Mouse (Mus musculus) liver, embryonic 14.5 days (tissue): ENCODE results near the gene Mtap. TPM values are rescaled to one million over a fixed set of nuclear protein-coding genes. Genes with fewer than 3 reads are reported as not detected.

Source experiments
- ATAC-seq: fragments of 200-750 bp; cut with Nextera tagmentation; 2 replicates; pipeline ENCODE4 v1.8.0; 2017; ENCODE audit warnings: moderate number of reproducible peaks, mild to moderate bottlenecking, moderate library complexity; ENCODE audit not compliant: insufficient read depth
- DNase-seq, 3 experiments: peaks; one replicate each; pipeline ENCODE4 v3.0.0-alpha.2; 2012 to 2013; ENCODE audit warnings: low read depth in 3 of 3, low spot score in 3 of 3
- H3K27ac ChIP-seq: fragments of 300-500 bp; sonication (generic); 2 replicates; pipeline ENCODE4 v1.5.1; 2014; ENCODE audit warnings: moderate library complexity, mild to moderate bottlenecking, control low read depth, inconsistent platforms
- H3K27me3 ChIP-seq: fragments of 300-500 bp; sonication (generic); 2 replicates; pipeline ENCODE4 v1.6.1; 2014; ENCODE audit warnings: mild to moderate bottlenecking, low read length, moderate library complexity; ENCODE audit not compliant: control insufficient read depth, insufficient read depth
- H3K36me3 ChIP-seq: fragments of 300-500 bp; sonication (generic); replicated peaks from 2 replicates; pipeline ENCODE4 v1.6.1; 2014; ENCODE audit warnings: low read depth; ENCODE audit not compliant: control insufficient read depth, insufficient read depth
- H3K4me1 ChIP-seq, 2 experiments: fragments of 200-500 bp in 1 of 2; fragments of 300-500 bp in 1 of 2; sonication (generic) in 1 of 2; replicated peaks; 2 replicates each; pipeline ENCODE4 v1.6.1; 2012 to 2014; ENCODE audit warnings: antibody characterized with exemption in 1 of 2, inconsistent platforms in 1 of 2, low read length in 1 of 2; ENCODE audit not compliant: control insufficient read depth in 2 of 2, insufficient read depth in 2 of 2
- H3K4me2 ChIP-seq: fragments of 300-500 bp; sonication (generic); 2 replicates; pipeline ENCODE4 v1.6.1; 2014; ENCODE audit warnings: low read depth, mild to moderate bottlenecking, control low read depth, moderate library complexity
- H3K4me3 ChIP-seq, 2 experiments: fragments of 200-500 bp in 1 of 2; fragments of 300-500 bp in 1 of 2; sonication (generic) in 1 of 2; 2 replicates each; pipeline ENCODE4 v1.5.1; 2012 to 2014; ENCODE audit warnings: low read depth in 2 of 2, low read length in 2 of 2, mild to moderate bottlenecking in 2 of 2, control low read depth in 1 of 2, inconsistent platforms in 1 of 2, moderate library complexity in 1 of 2; ENCODE audit not compliant: insufficient read depth in 1 of 2
- H3K9ac ChIP-seq: fragments of 300-500 bp; sonication (generic); replicated peaks from 2 replicates; pipeline ENCODE4 v1.6.1; 2014; ENCODE audit warnings: mild to moderate bottlenecking, control low read depth, moderate library complexity
- H3K9me3 ChIP-seq: fragments of 300-500 bp; sonication (generic); 2 replicates; pipeline ENCODE4 v1.6.1; 2016; ENCODE audit warnings: low read length, mixed read lengths; ENCODE audit not compliant: control insufficient read depth
- CTCF ChIP-seq: IDR thresholded peaks from 2 replicates; pipeline ENCODE4 v1.5.1; 2016; ENCODE audit warnings: antibody characterized with exemption, low read depth, control low read depth
- EP300 ChIP-seq: IDR thresholded peaks from 2 replicates; pipeline ENCODE4 v1.6.1; 2016; ENCODE audit warnings: antibody characterized with exemption, low read depth
- WGBS: fragments of 180-500 bp; shearing (Covaris S2); extraction: QIAGEN DNeasy Blood & Tissue Kit; methylation state at CpG from one replicate; pipeline ENCODE4 v1.1.7; 2014; ENCODE audit not compliant: insufficient replicate concordance; 5-methylcytosine and 5-hydroxymethylcytosine counted together
- polyA plus RNA-seq, 2 experiments: library from polyadenylated mRNA; depleted of rRNA in 1 of 2; stranded (reverse) in 1 of 2; unstranded in 1 of 2; fragments of >200 nt; fragmentation: Nextera tagmentation in 1 of 2; extraction: Ambion mirVana in 1 of 2; gene quantifications; 2 replicates each; pipeline versions ENCODE4 v1.2.1 to v1.2.3; 2012 to 2014

Mtap gene
- polyA plus RNA-seq, 2 experiments = 9.8 to 20.4 TPM

GRCm38 (mm10) chr4:89112168-89112710 lies 24.7 kb upstream of the Mtap start:
- H3K27me3 ChIP-seq = no peaks in the 10 kb centered on the region
- H3K36me3 ChIP-seq = no peaks in the 10 kb centered on the region
- no peak for TF ChIP-seq EP300
- no peak for TF ChIP-seq CTCF
- DNase-seq (no peak), ATAC-seq (no peak)
- H3K9me3 ChIP-seq = no peaks in the 10 kb centered on the region
- H3K4me1 ChIP-seq = peaks cover 0 to 6% of the 10 kb centered on the region in 2 experiments; a peak in 2 of 4 replicates
- H3K4me2 ChIP-seq = no peak overlapping the region
- WGBS = 50% methylated on average over 11 of the region's 11 CpGs
- H3K4me3 ChIP-seq = no peak overlapping the region
- no peak overlapping the region for H3K9ac ChIP-seq
- H3K27ac ChIP-seq = no peak overlapping the region

- Histone ChIP-seq H3K4me3 (no peak overlapping the region), H3K36me3 (no peaks in the 10 kb centered on the region), H3K9me3 (no peaks in the 10 kb centered on the region), H3K4me2 (no peak overlapping the region), H3K27ac (no peak overlapping the region), H3K9ac (no peak overlapping the region), H3K4me1 (peaks cover 0 to 6% of the 10 kb centered on the region in 2 experiments; a peak in 2 of 4 replicates), H3K27me3 (no peaks in the 10 kb centered on the region)
- no peak for ATAC-seq
- WGBS = 34% methylated on average over 4 of the region's 4 CpGs
- TF ChIP-seq EP300 = no peak
- no peak for TF ChIP-seq CTCF
- DNase-seq = no peak
Observed at GRCm38 (mm10) chr4:89112782-89113181, 24.1 kb upstream of the Mtap start.

GRCm38 (mm10) chr4:89116006-89116405 lies 20.9 kb upstream of the Mtap start:
- Histone ChIP-seq H3K27ac (no peak overlapping the region), H3K9me3 (no peaks in the 10 kb centered on the region), H3K4me1 (peaks cover 0 to 6% of the 10 kb centered on the region in 2 experiments; a peak in 2 of 4 replicates), H3K9ac (no peak overlapping the region), H3K4me3 (no peak overlapping the region), H3K4me2 (no peak overlapping the region), H3K36me3 (no peaks in the 10 kb centered on the region), H3K27me3 (no peaks in the 10 kb centered on the region)
- DNase-seq = no peak
- TF ChIP-seq EP300 (no peak), CTCF (no peak)
- 64% methylated on average over 2 of the region's 2 CpGs for WGBS
- no peak for ATAC-seq

GRCm38 (mm10) chr4:89119900-89120299 lies 17.0 kb upstream of the Mtap start:
- H3K4me2 ChIP-seq = no peak overlapping the region
- H3K9ac ChIP-seq = no peak overlapping the region
- no peak overlapping the region for H3K27ac ChIP-seq
- no peaks in the 10 kb centered on the region for H3K9me3 ChIP-seq
- TF ChIP-seq EP300 (no peak), CTCF (no peak)
- no peak for ATAC-seq
- no peak overlapping the region for H3K4me3 ChIP-seq
- no peaks in the 10 kb centered on the region for H3K27me3 ChIP-seq
- H3K4me1 ChIP-seq = peaks cover 0 to 11% of the 10 kb centered on the region in 2 experiments; a peak in 2 of 4 replicates
- DNase-seq = no peak
- H3K36me3 ChIP-seq = no peaks in the 10 kb centered on the region

GRCm38 (mm10) chr4:89120353-89120752 lies 16.6 kb upstream of the Mtap start:
- H3K36me3 ChIP-seq = no peaks in the 10 kb centered on the region
- H3K27me3 ChIP-seq = no peaks in the 10 kb centered on the region
- H3K4me2 ChIP-seq = no peak overlapping the region
- no peak overlapping the region for H3K9ac ChIP-seq
- DNase-seq (no peak), ATAC-seq (no peak)
- WGBS = 67% methylated on average over 5 of the region's 5 CpGs
- H3K4me3 ChIP-seq = no peak overlapping the region
- no peak for TF ChIP-seq CTCF
- no peak for TF ChIP-seq EP300
- no peak overlapping the region for H3K27ac ChIP-seq
- peaks cover 0 to 11% of the 10 kb centered on the region in 2 experiments; a peak in 2 of 4 replicates for H3K4me1 ChIP-seq
- no peaks in the 10 kb centered on the region for H3K9me3 ChIP-seq
